Mouse (Mus musculus) mouse embryonic stem cell (cell line): ENCODE results near the gene Thap7.
"Not testable (repeated sequence)": the region's sequence is repeated elsewhere in the genome, so short reads cannot be mapped to it uniquely, and the experiment has no call there.

Source experiments
- in situ Hi-C, 2 experiments: fragments of 300-500 bp; cut with MboI; formaldehyde crosslinking; loops; 1 replicate in 1 of 2; 3 replicates in 1 of 2; pipeline ENCODE4 v1.14.3; 2019 to 2020; ENCODE audit warnings: low sequenced_read_pairs in 2 of 2, low pct_unique_long_range_greater_than_20kb in 1 of 2, mixed read lengths in 1 of 2; ENCODE audit not compliant: unreplicated experiment in 1 of 2

Gene Thap7

DNA sequence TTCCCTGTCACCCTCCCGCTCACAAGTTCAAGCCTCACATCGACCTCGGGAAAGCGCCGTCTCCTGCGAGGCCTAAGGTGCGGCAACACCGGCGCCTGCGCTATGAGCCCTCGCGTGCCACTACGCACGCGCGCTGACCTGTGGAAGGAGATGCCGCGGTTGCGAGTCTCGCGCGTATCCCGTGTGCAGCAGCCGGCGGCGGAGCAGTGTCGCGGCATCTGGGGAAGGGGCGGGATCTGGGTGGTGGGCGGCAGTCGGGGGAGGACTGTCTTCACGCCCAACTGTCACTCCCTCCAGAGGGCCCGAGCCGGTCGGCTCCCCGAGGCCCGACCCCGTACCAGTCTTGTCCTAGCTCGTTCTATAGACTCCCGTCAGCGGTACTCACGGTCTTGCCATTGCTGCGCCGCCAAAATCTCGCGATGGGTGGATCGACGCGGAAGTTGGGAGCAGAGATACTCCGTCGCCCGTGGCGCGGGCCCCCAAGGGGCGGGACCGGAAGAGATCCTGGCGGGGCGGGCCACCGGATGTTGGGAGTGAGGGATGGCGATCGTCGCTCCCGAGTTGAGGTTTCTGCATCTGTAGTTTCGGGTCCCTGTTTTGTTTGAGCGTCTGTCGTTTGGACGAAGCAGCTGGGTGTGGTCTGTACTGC, at the start of gene Thap7:
TSS of gene Thap7 (minus strand) at position 497 of the 649 bp plus-strand sequence.
- in situ Hi-C loops, result no loop called here

DNA sequence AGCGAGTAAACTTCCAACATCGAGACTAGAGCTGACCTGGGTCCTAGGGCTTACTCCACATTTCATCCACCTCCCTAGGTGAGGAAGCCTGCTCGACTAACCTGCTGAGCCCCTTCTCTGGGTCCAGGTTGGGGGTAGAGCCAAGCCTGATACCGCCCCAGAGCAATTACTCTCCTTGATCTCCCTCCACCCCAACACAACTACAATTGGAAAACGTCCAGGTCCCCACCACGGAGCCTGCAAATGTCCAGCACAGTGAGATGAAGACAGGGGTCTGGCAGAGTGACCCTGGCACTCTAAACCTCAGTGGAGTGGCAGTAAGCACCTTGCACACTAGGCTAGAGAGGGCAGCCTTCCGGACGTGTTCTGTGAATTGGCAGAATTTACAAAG, 45.9 kb upstream of the Thap7 start:
- in situ Hi-C loops, result no loop called here

DNA sequence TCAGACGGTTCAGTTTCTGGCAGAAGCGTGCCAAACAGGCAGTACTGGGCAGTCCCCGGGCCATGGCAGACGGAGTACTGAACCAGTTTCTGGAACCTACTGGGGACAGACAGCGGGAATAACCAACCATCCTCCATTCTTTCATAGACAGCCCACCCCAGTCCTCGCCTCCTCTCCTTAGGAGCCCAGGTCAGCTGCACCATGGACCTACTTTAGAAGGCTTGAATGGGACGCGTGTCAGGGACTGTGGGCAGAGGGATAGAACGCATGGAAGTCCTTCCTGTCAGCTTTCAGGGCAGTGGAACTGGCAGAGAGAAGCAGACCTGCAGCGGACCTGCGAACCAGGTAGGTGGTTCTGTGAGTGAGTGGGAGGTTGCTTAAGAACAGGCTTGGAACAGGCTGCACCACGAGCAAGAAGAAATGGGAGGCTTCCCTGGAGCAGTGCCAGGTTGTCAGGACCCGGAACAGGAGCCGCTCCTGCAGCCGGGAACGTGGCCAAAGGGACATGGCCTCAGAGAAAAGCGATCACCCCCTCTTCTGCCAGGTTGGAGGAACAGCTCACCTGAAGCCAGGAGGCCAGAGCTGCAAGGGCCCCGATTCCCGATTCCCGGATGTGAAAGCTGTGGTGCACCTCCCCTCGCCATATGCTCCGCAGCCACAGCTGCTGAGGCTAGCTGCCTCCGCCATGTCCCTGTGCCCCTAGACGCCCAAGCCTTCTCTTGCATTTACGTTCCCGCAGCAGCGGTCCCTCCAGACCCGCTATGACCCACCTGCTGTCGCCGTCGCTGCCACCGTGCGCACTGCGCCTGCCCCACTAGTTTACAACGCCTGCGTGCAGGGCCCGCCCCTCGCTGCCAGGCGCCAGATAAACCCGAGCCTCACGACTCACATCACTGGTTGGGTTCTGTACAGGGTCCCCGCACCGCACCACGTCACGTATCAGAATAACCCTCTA, 45.2 kb upstream of the Thap7 start:
- in situ Hi-C loops, result no loop called here

DNA sequence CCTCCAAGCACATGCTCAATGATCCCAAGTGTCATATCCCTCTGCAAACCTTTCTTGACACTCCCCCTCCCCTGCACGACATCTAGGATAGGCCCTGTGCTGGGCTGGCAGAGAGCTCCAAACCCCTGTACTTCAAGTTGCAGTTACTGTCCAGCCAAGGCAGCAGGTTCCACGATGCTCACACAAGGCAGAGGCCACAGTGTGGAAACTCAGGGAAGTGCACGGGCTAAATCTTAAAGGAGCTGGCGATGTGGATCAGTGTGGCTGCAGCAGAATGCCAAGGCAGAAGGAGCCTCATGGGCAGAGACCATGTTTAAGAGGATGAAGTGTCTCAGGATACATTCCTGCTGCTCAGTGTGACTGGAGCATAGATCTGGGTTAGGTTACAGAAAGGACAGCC, 35.2 kb upstream of the Thap7 start:
- in situ Hi-C loops, result no loop called here

DNA sequence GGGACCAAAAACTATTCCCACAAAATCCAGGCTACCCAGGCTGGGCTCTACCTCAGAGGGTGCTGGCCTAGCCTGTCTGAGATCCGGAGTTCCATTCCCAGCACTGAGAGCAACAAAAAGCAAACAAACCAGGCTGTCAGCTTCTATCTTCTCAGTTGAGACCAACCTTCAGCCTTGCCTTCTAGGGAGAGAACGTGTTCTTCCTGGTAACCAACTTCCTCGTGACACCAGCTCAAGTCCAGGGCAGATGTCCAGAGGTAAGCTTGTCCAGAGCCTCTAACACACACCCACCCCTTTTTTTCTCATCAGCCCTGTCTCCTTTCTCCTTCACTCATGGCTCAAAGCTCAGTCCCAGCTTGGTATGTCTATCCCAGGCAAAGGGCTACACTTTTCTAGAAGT, 33.8 kb upstream of the Thap7 start:
- in situ Hi-C loops, result no loop called here

DNA sequence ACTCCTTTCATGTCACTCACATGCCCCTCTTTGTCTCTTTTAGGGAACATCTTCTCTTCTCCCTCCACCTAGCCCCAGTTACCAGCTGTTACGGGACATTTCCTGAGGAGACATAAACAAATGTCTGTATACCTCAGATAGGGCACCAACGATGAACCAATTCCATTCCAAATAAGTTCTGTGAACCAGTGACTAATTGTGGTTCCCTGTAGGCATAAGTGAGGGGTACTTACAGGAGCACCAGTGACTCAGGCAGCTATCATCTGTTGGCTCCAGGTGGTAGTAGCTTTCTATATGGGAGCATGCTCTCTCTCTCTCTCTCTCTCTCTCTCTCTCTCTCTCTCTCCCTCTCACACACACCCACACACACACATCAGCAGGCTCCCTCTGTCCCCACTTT, 33.3 kb upstream of the Thap7 start:
- in situ Hi-C loops, result no loop called here

DNA sequence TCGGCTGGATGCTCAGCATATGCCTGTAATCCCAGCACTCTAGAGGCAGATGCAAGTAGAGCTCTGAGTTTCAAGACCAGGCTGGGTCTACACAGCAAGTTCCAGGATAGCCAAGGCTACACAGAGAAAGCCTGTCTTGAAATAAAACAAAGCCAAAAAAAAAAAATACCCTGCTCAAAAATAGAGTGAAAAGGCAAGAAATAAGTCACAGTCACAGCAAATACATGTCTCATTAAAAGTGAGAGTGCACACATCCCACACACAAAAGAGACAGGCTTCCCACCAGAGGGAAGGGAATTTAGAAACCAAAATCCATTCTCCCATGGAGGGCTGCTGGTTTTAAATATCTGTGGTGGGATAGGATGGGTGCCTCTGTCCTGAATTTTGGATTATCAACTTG, 32.6 kb upstream of the Thap7 start:
- in situ Hi-C loops, result no loop called here

DNA sequence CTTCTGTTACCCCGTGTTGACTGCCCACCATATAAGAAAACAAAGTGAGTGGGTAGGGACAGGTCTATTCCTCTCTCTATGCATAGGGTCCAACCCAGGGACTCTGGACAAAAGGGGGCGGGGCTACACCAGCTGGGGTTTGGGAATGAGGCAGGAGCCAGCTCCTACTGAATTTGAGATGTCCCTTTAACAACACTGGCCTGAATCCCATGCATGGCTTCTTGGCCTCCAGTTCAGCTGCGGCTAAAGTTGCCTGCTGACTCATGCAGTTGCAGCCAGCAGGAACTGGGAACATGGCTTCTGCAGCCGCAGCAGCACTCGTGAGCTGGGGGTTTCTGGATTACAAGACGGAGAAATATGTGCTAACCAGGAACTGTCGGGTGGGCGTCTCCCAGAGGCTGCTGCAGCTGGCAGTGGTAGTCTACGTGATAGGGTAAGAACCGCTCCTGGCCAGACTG, 30.8 kb upstream of the Thap7 start, which contains the start of gene P2rx6:
TSS of gene P2rx6 (plus strand) at position 135 of the 458 bp plus-strand sequence.
- in situ Hi-C loops, result no loop called here

DNA sequence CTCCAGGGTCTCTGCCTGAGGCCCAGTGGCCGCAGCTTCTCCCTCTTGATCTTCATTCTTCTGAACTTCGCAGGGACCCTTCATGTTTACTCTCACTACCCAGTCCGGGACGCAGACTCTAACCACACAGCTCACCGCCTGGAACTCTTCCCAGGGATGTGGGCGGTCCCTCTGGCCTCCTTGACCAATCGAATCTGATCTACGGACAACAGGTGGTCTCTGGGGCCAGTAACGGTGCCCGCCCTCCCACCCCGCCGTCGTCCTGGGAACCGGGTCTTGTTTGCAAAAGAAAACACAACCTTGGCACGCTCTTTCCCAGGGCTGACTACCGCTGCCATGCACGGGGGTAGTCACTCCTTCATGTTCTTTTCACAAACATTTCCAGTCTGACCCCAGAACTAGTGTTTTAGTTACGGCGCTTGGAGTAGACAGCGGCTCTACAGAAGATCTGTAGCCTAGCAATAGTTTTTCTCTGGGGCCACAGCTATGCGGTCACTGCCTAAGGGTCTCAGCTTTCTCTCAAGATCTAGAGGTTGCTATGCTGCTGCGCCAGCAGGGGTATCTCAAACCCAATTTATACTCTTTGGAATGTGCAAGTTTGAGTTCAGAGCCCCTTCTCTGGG, 30.3 kb upstream of the Thap7 start, which contains the start of gene Lrrc74b:
TSS of gene Lrrc74b (minus strand) at position 120 of the 623 bp plus-strand sequence.
- in situ Hi-C loops, result no loop called here

DNA sequence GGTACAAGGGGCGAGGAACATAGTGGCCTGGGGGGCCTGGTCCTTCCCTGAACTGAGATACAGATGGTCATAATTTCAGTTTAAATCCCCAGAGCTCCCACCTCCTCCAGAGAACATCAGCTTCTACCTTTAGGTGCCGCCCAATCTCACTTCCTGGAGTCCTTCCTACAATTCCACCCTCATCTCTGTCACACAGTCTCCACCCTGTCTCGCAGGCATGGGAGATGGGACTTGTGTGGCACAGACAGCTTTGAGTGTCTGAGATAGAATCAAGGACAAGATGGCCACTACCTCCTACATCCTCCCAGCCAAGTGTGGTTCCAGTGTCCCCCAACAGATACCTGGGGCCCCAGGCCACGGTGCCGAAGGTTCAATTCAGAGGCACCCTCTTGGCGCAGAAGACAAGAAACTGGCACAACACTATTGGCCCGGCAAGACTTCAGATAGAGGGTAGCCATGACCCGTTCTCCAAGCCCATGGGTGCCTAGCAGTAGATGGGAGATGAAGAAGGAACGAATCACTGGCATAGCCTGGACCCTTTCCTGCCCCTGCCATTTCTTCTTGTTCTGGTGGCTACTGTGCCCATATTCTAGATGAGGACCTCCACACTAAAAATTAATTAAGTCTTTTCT, 28.6 kb upstream of the Thap7 start:
- in situ Hi-C loops, result no loop called here

DNA sequence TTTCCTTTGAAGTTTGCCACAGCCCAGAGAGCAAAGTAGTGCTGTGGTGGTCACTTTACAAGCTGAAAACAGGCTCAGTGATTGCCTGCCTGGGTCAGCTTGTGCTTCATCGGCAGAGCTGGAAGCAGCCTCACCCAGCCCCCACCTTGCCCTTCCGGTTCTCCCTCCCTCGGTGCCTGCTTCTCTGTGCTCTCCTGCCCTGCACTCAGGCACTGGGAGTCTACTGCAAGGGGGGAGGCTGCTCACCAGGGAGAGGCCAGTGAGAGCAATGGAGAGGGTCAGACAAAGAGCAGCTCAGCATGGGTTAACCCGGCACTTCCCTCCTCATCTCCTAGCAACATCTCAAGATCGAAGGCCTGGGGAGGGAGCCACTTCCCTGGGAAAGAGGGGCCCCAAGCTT, 27.9 kb upstream of the Thap7 start:
- in situ Hi-C loops, result no loop called here

DNA sequence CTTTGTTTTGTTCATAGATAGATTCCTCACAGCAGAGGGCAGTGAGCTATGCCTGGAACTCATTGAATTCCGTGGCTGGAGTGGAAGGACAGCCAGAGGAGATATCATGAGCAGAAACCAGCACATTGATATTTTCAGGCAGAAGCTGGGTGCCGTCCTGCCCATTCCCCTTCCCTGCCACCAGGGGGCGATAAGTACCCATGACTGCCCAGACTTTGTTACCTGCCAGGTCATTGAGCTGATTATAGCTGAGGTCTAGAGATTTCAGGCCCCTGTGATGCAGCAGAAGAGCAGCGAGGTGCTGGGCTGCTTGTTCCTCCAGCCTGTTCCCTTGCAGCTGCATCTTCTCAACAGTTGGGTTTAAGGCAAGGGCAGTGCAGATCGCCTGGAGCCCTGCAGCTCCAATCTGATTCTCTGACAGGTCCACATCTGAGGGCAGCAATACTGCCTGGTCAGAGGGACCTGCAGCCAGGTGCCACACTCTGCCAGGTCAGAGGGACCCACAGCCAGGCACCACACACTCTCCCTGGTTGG, 27.1 kb upstream of the Thap7 start:
- in situ Hi-C loops, result no loop called here

DNA sequence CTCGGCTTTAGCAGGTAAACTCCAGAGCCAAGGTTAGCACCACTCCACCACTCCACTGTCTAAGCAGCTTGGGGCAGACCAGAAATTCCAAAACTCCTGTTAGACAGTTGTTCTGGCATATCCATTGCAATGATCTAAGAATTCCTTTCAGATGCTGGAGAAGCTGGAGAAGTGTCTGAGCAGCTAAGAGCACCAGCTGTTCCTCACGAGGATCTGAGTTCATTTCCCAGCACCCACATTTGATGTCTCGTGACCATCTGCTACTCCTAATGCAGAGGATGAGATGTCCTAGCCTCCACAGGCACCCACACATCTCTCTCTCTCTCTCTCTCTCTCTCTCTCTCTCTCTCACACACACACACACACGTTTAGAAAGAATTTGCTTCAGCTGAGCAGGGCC, 26.0 kb upstream of the Thap7 start:
- in situ Hi-C loops, result no loop called here

DNA sequence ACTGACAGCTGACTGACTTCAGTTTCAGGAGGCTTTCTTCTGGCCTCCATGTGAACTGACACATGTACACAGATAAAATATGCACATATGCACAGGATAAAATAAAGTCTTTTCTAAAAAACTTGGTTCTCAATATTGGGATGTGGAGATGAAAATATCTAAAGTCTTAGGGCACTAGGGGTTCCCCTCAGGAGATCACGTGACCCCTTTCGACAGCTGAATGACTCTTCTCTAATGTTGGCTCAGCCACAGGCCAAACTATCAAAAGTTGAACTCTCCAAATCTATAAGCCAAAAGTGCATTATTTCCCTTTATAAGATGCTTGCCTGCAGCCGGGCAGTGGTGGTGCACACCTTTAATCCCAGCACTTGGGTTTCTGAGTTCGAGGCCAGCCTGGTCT, 25.2 kb upstream of the Thap7 start:
- in situ Hi-C loops, result no loop called here

DNA sequence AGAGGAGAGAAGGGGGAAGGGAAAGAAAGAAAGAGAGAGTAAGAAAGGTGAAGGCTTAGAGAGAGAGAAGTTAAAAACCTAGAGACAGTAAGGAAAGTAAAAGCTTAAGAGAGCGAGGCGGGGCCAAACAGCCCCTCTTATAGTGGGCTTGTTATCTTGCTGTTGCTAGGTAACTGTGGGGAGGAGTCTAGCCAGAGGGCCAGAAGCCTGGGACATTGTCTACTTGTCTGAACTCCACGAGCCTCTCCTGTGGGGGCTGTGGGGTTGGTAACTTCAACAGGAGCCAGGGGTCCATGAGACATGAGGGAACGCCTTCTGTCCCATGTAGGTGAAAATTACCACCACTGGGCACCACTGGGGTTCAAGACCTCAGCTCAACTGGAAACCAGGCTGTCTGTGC, 23.8 kb upstream of the Thap7 start:
- in situ Hi-C loops, result not testable (repeated sequence)

DNA sequence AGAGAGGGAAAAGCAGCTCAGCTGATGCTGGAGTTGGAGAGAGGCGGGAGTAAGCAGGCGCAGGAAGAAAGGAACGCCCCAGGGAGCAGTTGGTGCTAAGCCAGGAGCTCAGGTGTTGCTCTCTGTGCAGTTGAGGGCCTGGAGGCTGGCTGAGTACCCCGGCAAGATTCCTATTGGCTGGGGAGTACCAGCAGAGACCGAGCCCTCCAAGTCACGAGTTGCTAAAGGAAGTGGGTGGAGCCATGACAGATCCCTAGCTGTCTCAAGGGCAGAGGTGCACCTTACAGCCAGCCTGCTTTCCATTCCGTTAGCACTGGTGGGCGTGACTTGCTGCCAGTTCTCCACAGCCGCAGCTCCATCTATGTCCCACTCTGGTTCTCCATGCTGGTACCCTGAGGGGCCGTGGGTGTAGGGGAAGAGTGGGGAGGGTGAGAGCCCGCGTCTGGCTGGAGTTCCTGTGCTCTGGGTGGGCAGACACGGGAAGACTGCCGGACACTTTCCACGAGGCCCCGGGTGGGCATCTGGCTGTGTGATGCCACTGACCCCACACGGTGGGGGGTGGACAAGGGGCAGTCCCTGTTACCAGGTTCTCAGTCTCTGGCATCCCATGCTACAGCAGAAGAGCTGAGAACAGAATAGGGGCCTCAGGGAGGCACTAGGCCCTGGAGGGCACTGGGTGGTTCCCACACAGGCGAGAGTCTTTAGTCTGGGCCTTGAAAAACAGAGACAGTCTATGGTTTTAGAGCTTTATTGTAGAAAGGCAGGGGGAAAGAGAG, 23.2 kb upstream of the Thap7 start:
- in situ Hi-C loops, result no loop called here

DNA sequence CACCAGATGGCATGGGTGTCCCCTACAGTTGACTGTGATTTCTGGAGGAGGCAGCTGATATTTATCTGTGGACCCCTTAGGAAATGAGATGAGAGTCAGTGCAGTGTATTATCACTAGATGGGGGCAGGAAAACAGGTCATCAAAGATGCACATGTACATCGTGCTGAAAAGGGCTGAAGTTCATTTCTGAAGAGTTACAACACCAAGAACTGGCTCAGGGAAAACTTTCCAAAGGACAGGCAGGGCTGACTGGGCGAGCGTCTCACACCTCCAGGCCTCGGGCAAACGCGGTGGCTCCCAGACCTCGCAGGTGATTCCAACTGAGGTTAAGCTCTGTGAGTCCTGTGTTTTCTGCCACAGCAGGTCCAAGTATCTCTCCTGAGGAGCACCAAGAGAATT, 21.9 kb upstream of the Thap7 start:
- in situ Hi-C loops, result no loop called here

DNA sequence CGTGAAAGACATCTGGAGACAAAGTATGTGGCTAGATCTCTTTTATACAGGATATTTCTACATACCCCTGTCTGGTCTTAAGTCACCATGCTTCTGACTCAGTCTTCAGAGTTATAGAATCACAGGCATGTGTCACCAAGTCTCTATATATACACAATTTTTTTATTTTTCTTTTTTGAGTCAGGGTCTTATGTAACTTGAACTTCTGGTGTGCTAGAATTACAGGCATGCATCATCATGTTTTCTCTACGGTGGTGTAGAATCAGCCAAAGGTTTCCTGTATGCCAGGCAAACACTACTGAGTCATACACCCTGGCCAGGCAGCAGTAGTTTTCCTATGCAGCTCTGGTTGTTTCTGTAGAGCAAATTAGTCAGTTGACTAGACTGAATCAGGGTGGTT, 11.7 kb upstream of the Thap7 start:
- in situ Hi-C loops, result no loop called here
